Mouse (Mus musculus): ENCODE results near the gene Rnf5. TPM values are rescaled to one million over a fixed set of nuclear protein-coding genes. Genes with fewer than 3 reads are reported as not detected.
A peak's percentile ranks its signal among the peaks of the same experiment; 100 is the strongest.

Rnf5 gene
- 34.1 and 41.0 TPM in 2 replicates for polyA plus RNA-seq (2011; ENCODE audit: insufficient read length, low read depth, missing spikeins)

DNA sequence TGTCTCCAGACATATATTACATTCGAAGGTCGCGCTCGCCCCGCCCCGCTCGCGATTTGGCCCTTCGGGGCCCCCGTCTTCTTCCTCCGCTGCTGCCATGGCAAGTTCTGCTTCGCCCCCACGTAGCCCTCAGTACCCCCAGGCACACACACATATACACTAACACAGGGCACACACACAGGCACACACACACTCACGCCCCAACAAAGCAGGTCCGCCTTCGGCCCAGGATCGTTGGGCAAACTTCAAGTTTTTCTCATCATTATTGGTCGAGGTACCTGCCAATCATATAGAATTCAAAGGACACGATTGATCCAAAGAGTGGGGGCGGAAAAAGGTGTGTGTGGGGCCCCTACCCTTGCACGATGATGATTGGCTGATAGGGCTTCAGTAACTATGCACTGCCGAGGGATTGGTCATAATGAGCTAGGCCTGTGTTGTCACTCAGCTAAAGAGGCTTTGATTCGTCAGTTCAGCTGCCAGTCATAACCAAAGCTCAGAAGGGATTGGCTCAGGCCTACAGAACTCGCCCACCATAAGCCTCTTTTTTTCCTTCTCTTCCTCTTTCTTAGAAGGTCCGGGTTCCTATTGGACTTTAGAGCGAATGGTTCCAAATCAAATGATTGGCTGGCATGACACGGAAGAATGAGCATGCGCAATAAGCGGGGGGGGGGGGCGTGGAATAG is at the start of gene Rnf5:
Rnf5 (minus strand) TSS at position 316 of the 686 bp plus-strand sequence.
- H3K27ac ChIP-seq (ENCODE audit: insufficient read depth, low read length), result peak within 1 kb of the TSS; percentile 84
- peak; percentile 83 for TF ChIP-seq POLR2A (IDR thresholded peaks at IDR 0.05; ENCODE audit: low read depth, low read length)
- no peak for TF ChIP-seq CTCF (IDR thresholded peaks at IDR 0.05; ENCODE audit: borderline replicate concordance, insufficient read depth, low read length)
- H3K4me3 ChIP-seq (ENCODE audit: insufficient read depth, low read length), result peak within 1 kb of the TSS; percentile 57
- H3K4me1 ChIP-seq (ENCODE audit: control insufficient read depth, insufficient read depth, low read length), result peaks cover 4% of the 10 kb centered on the region; the same call in 1 of the 2 replicates

DNA sequence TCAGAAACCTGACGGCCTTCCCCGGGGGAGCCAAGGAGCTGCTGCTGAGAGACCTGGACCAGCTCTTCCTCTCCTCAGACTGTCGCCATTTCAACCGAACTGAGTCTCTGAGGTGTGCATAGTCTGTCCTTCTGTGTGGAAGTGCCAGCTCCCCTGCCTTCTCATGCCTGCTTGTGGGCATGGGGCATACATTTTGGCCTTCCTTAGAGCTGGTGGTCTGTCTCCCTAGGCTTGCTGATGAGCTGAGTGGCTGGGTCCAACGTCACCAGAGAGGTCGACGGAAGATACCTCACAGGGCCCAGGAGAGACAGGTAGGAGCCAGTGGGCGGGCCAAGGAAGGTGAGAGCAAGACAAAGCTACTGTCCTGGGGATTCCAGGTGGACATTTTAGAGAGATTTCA is 49.5 kb upstream of the Rnf5 start:
- H3K4me1 ChIP-seq (ENCODE audit: control insufficient read depth, insufficient read depth, low read length), result peaks cover 7% of the 10 kb centered on the region; the same call in 1 of the 2 replicates
- H3K4me3 ChIP-seq (ENCODE audit: insufficient read depth, low read length), result no peak overlapping the region
- no peak for TF ChIP-seq CTCF (IDR thresholded peaks at IDR 0.05; ENCODE audit: borderline replicate concordance, insufficient read depth, low read length)
- no peak for TF ChIP-seq POLR2A (IDR thresholded peaks at IDR 0.05; ENCODE audit: low read depth, low read length)
- no peak overlapping the region for H3K27ac ChIP-seq (ENCODE audit: insufficient read depth, low read length)

DNA sequence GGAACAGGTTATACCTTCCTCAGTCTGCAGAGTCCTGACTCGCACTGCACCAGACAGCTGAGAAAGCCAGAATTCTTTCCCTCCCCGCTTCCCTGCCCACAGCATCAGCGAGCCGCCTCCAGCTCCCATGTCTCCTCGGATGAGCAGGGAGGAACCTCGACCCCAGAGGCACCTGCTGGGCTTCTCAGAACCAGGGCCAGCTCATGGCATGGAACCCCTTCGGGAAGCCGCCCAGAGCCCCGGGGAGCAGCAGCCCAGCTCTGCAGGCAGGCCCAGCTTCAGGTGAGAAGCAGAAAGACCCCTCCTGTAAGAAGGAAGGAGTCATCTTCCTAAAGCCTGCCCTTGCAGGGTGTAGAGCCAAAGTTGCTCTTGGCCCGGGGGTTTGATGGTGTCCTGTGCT is 49.1 kb upstream of the Rnf5 start:
- no peak overlapping the region for H3K27ac ChIP-seq (ENCODE audit: insufficient read depth, low read length)
- H3K4me1 ChIP-seq (ENCODE audit: control insufficient read depth, insufficient read depth, low read length), result peaks cover 8% of the 10 kb centered on the region; the same call in 1 of the 2 replicates
- H3K4me3 ChIP-seq (ENCODE audit: insufficient read depth, low read length), result no peak overlapping the region
- no peak for TF ChIP-seq POLR2A (IDR thresholded peaks at IDR 0.05; ENCODE audit: low read depth, low read length)

DNA sequence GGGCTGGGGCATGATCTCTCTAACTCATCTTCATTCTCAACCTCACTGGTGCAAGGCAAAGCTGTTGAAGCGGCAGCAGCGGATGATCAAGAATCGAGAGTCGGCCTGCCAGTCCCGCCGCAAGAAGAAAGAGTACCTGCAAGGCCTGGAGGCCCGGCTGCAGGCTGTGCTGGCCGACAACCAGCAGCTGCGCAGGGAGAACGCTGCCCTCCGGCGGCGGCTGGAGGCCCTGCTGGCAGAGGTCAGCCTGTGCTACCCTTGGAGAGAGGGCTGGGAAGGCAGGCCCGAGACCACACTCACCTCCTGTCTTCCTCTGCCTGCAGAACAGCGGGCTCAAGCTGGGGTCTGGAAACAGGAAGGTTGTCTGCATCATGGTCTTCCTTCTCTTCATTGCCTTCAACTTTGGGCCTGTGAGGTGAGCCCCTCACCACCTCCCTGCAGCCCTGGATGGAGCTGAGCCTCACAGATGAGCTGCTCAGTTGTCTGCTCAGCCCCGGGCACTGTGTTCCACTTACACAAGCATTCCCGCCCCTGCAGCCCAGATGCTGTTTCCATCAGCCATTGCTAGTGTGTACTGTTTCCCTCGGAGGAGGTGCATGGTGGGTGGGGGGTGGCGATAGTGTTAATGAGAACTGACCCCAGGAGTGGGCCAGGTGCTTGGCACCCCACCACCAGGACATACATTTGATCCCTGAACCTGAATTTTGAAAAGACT is 48.2 kb upstream of the Rnf5 start:
- Histone ChIP-seq H3K4me3 (ENCODE audit: insufficient read depth, low read length) (no peak overlapping the region), H3K4me1 (ENCODE audit: control insufficient read depth, insufficient read depth, low read length) (peaks cover 8% of the 10 kb centered on the region; the same call in 1 of the 2 replicates), H3K27ac (ENCODE audit: insufficient read depth, low read length) (no peak overlapping the region)
- TF ChIP-seq POLR2A (IDR thresholded peaks at IDR 0.05; ENCODE audit: low read depth, low read length), result no peak
- TF ChIP-seq CTCF (IDR thresholded peaks at IDR 0.05; ENCODE audit: borderline replicate concordance, insufficient read depth, low read length), result peak; percentile 54

DNA sequence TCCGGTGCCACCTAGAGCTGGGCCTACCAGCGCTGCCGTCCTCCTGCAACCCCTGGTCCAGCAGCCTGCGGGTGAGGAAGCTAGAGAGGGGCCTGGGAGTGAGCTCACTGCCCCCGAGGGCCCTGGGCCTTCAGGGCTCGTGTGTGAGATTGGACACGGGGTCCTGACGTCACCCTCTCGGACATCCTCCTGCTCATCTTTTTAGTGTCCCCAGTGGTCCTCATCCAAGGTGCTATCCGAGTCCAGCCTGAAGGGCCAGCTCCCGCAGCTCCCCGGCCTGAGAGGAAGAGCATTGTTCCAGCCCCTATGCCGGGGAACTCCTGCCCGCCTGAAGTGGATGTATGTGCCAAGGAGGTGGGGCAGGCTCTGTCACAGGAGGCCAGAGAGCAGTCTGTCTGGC is 47.3 kb upstream of the Rnf5 start:
- Histone ChIP-seq H3K4me1 (ENCODE audit: control insufficient read depth, insufficient read depth, low read length) (0 out of 2 replicates have a peak, but pooled peaks cover 5% of the 10 kb centered on the region), H3K27ac (ENCODE audit: insufficient read depth, low read length) (no peak overlapping the region), H3K4me3 (ENCODE audit: insufficient read depth, low read length) (no peak overlapping the region)
- TF ChIP-seq POLR2A (IDR thresholded peaks at IDR 0.05; ENCODE audit: low read depth, low read length), result no peak

DNA sequence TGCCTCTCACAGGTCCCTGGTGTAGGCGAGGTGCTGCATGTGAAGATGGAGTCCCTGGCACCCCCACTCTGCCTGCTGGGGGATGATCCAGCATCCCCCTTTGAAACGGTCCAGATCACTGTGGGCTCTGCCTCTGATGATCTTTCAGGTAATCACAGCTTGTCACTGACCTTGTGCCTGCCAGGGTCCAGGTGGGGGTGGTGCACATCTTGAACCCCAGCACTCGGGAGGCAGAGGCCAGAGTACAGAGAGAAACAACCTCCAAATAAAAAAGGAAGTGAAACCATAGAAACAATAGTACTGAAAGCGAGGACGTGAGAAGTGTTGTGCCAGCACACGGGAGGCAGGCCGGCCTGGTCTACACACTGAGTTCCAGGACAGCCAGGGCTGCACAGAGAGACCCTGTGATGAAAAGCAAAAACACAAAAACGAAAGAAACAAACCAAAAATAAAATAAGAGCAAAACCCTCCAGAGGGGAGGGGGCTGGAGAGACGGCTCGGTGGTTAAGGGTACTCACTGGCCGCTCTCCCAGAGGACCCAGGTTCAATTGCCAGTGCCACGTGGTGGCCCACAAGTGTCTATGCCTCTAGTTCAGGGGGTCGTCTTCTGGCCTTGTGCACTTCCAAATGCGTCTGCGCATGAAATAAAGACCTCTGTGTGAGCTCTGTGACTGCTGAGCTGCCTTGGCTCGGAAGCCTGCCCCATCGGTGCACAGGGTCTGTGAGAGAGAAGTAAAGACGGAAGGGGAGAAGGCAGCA is 45.8 kb upstream of the Rnf5 start:
- no peak overlapping the region for H3K4me3 ChIP-seq (ENCODE audit: insufficient read depth, low read length)
- 0 out of 2 replicates have a peak, but pooled peaks cover 4% of the 10 kb centered on the region for H3K4me1 ChIP-seq (ENCODE audit: control insufficient read depth, insufficient read depth, low read length)
- H3K27ac ChIP-seq (ENCODE audit: insufficient read depth, low read length), result no peak overlapping the region
- TF ChIP-seq POLR2A (IDR thresholded peaks at IDR 0.05; ENCODE audit: low read depth, low read length) (no peak), CTCF (IDR thresholded peaks at IDR 0.05; ENCODE audit: borderline replicate concordance, insufficient read depth, low read length) (no peak)

DNA sequence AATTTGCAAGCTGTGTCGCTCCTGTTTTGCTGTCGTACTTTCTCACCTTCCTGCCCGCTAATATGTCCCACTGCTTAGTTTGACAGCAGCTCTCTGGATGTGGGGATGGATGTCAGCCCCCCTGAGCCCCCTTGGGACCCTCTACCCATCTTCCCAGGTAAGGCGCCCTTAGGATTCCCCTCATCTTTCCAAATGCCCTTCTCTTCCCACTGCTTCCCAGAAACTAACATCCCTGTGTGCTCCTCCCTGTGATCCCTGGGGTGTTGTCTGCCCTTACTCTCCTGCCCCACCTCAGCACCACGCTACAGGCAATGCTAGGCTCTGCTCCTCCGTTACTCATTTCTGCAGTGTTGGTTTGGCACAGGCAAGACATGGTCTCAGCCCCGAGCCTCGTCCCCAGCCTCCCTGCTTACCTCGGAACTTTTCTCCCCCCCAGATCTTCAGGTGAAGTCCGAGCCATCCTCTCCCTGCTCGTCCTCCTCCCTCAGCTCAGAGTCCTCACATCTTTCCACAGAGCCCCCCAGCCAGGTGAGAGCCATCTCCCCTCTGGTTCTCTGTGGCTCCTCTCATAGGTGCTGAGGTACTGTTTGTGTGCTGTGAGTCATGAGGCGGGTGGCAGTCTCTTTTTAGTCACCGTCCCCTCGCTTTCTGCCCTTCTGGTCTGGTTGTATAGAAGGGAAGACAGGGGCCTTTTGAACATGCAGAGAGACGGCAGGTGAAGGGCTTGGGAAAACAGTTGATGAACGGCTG is 44.8 kb upstream of the Rnf5 start:
- peak overlapping the region; percentile 93; the same call in 1 of the 2 replicates for H3K4me3 ChIP-seq (ENCODE audit: insufficient read depth, low read length)
- no peak overlapping the region for H3K27ac ChIP-seq (ENCODE audit: insufficient read depth, low read length)
- TF ChIP-seq POLR2A (IDR thresholded peaks at IDR 0.05; ENCODE audit: low read depth, low read length) (no peak), CTCF (IDR thresholded peaks at IDR 0.05; ENCODE audit: borderline replicate concordance, insufficient read depth, low read length) (no peak)
- 0 out of 2 replicates have a peak, but pooled peaks cover 4% of the 10 kb centered on the region for H3K4me1 ChIP-seq (ENCODE audit: control insufficient read depth, insufficient read depth, low read length)

DNA sequence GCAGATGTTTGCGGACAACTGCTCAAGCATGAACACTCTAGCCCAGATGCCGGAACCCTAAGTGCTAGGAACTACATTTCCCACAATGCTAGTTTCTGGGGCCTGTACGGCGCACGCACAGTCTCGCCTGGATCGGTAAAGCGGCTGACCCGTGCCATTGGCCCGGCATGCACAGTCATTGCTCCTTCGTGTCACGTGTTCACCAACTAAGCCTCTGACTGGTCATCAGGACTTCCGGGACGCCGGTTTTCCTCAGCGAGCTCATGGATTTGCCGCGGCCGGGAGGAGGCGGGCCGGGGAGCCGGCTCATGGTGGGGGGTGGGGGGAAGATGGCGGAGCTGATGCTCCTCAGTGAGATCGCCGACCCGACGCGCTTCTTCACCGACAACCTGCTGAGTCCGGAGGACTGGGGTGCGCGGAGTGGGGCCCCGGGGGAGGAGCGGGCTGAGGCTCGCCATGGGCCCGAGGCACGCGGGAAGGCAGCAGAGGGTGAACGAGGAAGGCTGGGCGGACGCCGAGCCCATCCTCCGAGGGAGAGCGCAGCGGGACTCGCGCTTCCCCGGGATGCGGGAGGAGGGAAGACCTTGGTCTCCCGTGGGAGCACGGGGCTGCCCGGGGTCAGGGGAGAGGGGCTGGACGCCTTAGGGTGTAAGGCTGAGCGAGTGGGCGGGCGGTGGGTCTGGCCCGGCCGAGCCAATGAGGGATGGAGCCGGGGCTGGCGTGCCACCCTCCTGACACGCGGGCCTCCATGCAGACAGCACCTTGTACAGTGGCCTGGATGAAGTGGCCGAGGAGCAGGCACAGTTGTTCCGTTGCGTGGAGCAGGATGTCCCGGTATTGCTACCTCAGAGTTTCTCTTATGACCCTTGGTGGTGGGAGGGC is 43.7 kb upstream of the Rnf5 start, which contains the start of gene Atf6b:
Atf6b (plus strand) TSS at position 241 of the 882 bp plus-strand sequence.
- TF ChIP-seq CTCF (IDR thresholded peaks at IDR 0.05; ENCODE audit: borderline replicate concordance, insufficient read depth, low read length) (no peak), POLR2A (IDR thresholded peaks at IDR 0.05; ENCODE audit: low read depth, low read length) (peak; percentile 65; the same call in 1 of the 2 replicates)
- H3K27ac ChIP-seq (ENCODE audit: insufficient read depth, low read length), result 0 out of 2 replicates have a peak within 1 kb of the TSS, but pooled peaks have one; percentile 12
- H3K4me3 ChIP-seq (ENCODE audit: insufficient read depth, low read length), result peak within 1 kb of the TSS; percentile 93
- 0 out of 2 replicates have a peak, but pooled peaks cover 4% of the 10 kb centered on the region for H3K4me1 ChIP-seq (ENCODE audit: control insufficient read depth, insufficient read depth, low read length)

All from embryonic fibroblast, embryonic 13.5 days (primary cell).